Mouse (Mus musculus) spleen, embryonic (tissue): ENCODE measurements around the gene Ccdc17.

Experiments
- CTCF ChIA-PET: fragments of 350-600 bp; sonication (Branson Sonifier 250); formaldehyde crosslinking; loops from one replicate; lab custom pipeline; 2022; lab: Charles Lee

Ccdc17 gene

DNA sequence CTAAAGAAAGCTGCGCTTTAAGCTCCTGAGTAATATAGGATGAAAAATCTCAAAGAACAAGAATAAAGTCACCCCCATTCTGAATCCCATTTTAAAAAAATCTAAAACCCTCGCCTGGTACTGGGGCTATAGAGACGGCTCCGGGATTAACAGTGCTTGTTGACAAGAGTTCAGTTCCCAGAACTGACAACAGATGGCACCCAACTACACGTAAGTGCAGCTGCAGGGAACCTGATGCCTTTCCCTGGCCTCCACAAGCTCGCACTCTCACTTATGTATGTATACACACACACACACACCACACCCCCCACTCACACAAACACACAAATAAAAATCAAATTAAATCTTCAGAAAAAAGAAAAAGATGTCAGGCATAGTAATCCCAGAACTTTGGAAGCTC is 47.9 kb downstream of the Ccdc17 start:
- CTCF ChIA-PET = no interaction called here

GRCm38 (mm10) chr4:116645624-116646023 is 49.2 kb downstream of the Ccdc17 start:
- CTCF ChIA-PET = no interaction called here

DNA sequence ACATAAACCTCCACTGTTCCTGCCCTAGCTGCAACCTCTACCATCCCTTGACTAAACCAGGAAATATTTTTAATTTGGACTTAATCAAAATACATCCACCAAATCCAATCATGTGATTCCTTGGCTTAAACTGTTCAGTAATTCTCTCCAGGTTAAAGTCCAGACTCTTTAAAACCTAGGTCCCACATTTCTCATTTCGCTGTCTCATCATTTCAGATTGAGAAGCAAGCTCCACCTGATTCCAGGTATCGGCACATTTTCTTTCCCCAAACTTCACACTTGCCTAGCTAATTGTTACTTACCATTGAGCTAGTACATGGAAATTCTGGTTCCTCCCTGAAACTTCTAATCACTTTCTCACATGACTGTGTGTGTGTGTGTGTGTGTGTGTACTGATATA is 53.0 kb downstream of the Ccdc17 start:
- CTCF ChIA-PET = no interaction called here
